Mouse (Mus musculus) neural tube, embryonic 14.5 days (tissue): ENCODE data around the gene Evi5. TPM values are rescaled to one million over a fixed set of nuclear protein-coding genes. Genes with fewer than 3 reads are reported as not detected.
A peak's percentile ranks its signal among the peaks of the same experiment; 100 is the strongest.

Source experiments
- ATAC-seq: fragments of 200-750 bp; cut with Nextera tagmentation; 2 replicates; pipeline ENCODE4 v1.8.0; 2017; ENCODE audit warnings: low read depth, mild to moderate bottlenecking, moderate TSS enrichment, moderate library complexity
- H3K27ac ChIP-seq: fragments of 300-500 bp; sonication (generic); 2 replicates; pipeline ENCODE4 v1.5.1; 2014; ENCODE audit warnings: low read depth, mild to moderate bottlenecking, control low read depth, low read length, moderate library complexity, mixed read lengths
- H3K27me3 ChIP-seq: fragments of 300-500 bp; sonication (generic); 2 replicates; pipeline ENCODE4 v1.6.1; 2014; ENCODE audit warnings: low read length; ENCODE audit not compliant: control insufficient read depth, insufficient read depth
- H3K36me3 ChIP-seq: fragments of 300-500 bp; sonication (generic); 2 replicates; pipeline ENCODE4 v1.6.1; 2014; ENCODE audit warnings: low read length, mixed read lengths; ENCODE audit not compliant: control insufficient read depth, insufficient read depth
- H3K4me1 ChIP-seq: fragments of 300-500 bp; sonication (generic); 2 replicates; pipeline ENCODE4 v1.6.1; 2014; ENCODE audit warnings: low read length; ENCODE audit not compliant: control insufficient read depth, insufficient read depth
- H3K4me2 ChIP-seq: fragments of 300-500 bp; sonication (generic); 2 replicates; pipeline ENCODE4 v1.6.1; 2014; ENCODE audit warnings: mild to moderate bottlenecking, low read depth, low read length, control low read depth
- H3K4me3 ChIP-seq: fragments of 300-500 bp; sonication (generic); 2 replicates; pipeline ENCODE4 v1.5.1; 2014; ENCODE audit warnings: low read depth, low read length, control low read depth, mixed read lengths
- H3K9ac ChIP-seq: fragments of 300-500 bp; sonication (generic); replicated peaks from 2 replicates; pipeline ENCODE4 v1.6.1; 2014; ENCODE audit warnings: low read depth, mild to moderate bottlenecking, control low read depth, low read length, mixed read lengths
- H3K9me3 ChIP-seq: fragments of 300-500 bp; sonication (generic); 2 replicates; pipeline ENCODE4 v1.6.1; 2016; ENCODE audit warnings: low read length; ENCODE audit not compliant: control insufficient read depth
- WGBS: fragments of 180-500 bp; shearing (Covaris S2); extraction: QIAGEN DNeasy Blood & Tissue Kit; methylation state at CpG from one replicate; pipeline ENCODE4 v1.1.7; 2014; 5-methylcytosine and 5-hydroxymethylcytosine counted together
- polyA plus RNA-seq: library from polyadenylated mRNA; unstranded; fragments of >200 nt; fragmentation: Nextera tagmentation; extraction: Ambion mirVana; gene quantifications from 2 replicates; pipeline ENCODE4 v1.2.1, GENCODE M21; 2014

Evi5 gene
- polyA plus RNA-seq, 1 experiment from 2014 or later: 59.9 TPM

DNA sequence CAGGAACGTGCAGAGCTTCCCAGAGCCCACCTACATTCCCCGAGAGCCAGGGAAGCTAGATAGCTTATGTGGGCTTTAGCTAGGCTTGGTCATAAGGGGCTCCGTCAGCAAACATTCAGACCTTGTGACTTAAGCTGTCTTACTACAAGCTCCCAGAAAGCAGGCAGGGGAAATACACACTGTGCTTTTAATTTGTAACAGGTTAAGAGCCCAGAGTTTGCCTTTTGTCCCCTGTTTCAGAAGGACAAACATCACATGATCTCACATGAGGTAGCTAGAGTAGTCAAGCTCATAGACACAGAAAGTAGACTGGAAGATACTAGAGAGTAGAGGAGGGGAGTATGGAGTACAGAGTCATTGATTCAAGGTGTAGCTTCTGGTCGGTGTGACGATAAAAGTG is 5.8 kb upstream of the Evi5 start:
- Histone ChIP-seq H3K9me3 (no peaks in the 10 kb centered on the region), H3K4me1 (no peaks in the 10 kb centered on the region), H3K9ac (no peak overlapping the region), H3K27me3 (no peaks in the 10 kb centered on the region), H3K27ac (no peak overlapping the region), H3K36me3 (no peaks in the 10 kb centered on the region), H3K4me3 (no peak overlapping the region), H3K4me2 (no peak overlapping the region)
- 84% methylated on average over 5 of the region's 5 CpGs for WGBS
- ATAC-seq: no peak

DNA sequence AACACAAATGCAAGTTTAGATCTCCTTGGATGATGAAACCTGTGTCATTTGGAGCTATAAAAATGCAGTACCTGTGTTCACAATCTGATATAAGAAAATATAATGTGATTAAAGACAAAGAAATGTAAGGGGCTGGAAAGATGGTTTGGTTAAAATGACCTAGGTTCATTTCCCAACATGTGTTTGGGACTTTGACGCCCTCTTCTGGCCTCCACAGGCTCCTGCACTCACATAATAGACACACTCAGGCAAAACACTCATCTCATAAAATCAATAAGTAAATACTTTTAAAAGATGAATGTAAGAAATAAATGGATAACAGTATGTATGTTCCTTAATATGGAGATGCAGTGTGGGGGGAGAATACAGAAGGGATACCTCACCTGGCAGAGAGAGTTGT is 2.1 kb upstream of the Evi5 start:
- ATAC-seq: no peak

DNA sequence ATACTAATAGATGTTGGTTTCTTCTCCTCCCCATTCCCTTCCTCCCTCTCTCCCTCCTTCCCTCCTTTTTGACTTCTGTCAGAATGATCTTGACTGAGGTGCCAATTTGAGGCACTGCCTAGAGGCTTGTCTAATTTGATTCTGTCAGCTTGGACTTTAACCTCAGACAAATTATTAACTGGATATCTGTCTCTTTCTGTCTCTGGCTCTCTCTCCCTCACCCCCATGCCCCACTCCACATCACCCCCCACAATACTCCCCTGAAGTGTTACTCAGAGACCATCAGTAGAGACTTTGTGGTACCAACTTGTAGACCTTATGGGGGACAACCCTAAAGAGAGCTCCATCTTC is 329 bp upstream of the Evi5 start:
- no peak overlapping the region for H3K4me3 ChIP-seq
- no peaks in the 10 kb centered on the region for H3K36me3 ChIP-seq
- no peaks in the 10 kb centered on the region for H3K27me3 ChIP-seq
- H3K4me2 ChIP-seq: no peak overlapping the region
- ATAC-seq: no peak
- H3K9me3 ChIP-seq: no peaks in the 10 kb centered on the region
- H3K4me1 ChIP-seq: no peaks in the 10 kb centered on the region
- no peak overlapping the region for H3K27ac ChIP-seq
- H3K9ac ChIP-seq: no peak overlapping the region

More for the DNA sequence above, 2.1 kb upstream of the Evi5 start:
- 79% methylated on average over 1 of the region's 1 CpGs for WGBS
- Histone ChIP-seq H3K9ac (no peak overlapping the region), H3K36me3 (no peaks in the 10 kb centered on the region), H3K9me3 (no peaks in the 10 kb centered on the region), H3K4me2 (no peak overlapping the region), H3K4me1 (no peaks in the 10 kb centered on the region), H3K27me3 (no peaks in the 10 kb centered on the region), H3K27ac (no peak overlapping the region), H3K4me3 (no peak overlapping the region)

DNA sequence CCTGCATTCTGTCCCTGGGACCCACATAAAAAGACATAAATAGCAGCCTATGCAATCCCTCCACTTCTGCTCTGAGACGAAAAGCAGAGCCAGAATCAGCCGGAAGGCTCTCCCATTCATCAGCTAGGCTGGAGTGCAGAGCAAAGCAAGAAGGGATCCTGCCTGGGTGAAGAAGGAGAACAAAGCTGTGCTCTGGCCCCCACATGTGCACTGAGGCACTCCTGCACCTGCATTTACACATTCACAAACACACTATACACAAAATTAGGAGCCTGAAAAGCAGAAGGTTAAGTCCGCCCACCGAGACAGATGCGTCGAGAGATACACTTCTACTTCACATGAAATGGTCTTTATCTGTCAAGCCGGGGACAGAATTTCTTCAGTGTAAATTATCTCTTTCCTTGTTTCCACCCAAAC is 1.0 kb downstream of the Evi5 start:
- Histone ChIP-seq H3K4me1 (no peaks in the 10 kb centered on the region), H3K4me3 (no peak overlapping the region), H3K27me3 (no peaks in the 10 kb centered on the region), H3K27ac (no peak overlapping the region), H3K9ac (no peak overlapping the region), H3K4me2 (no peak overlapping the region), H3K9me3 (no peaks in the 10 kb centered on the region), H3K36me3 (no peaks in the 10 kb centered on the region)
- WGBS: 74% methylated on average over 7 of the region's 7 CpGs
- ATAC-seq: no peak

DNA sequence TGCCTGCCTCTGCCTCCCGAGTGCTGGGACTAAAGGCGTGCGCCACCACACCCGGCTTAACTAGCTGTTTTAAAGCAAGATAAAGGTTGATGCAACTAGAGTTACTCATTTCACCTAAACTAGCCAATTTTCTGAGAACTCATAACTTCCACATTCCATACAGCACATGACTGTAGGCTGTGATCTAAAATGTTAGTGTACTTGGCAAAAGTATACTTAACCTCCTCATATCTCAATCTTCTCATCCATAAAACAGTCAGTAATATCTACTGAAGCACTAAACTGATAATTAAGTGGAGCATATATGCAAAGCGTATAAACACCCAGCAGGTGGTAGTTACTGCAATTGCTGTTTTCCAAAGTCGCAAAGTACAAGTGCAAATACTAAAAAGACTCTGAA is 1.6 kb downstream of the Evi5 start:
- Histone ChIP-seq H3K9ac (no peak overlapping the region), H3K27me3 (no peaks in the 10 kb centered on the region), H3K4me1 (no peaks in the 10 kb centered on the region), H3K4me2 (no peak overlapping the region), H3K4me3 (no peak overlapping the region), H3K27ac (no peak overlapping the region), H3K9me3 (no peaks in the 10 kb centered on the region), H3K36me3 (no peaks in the 10 kb centered on the region)
- WGBS: 91% methylated on average over 6 of the region's 6 CpGs
- no peak for ATAC-seq

DNA sequence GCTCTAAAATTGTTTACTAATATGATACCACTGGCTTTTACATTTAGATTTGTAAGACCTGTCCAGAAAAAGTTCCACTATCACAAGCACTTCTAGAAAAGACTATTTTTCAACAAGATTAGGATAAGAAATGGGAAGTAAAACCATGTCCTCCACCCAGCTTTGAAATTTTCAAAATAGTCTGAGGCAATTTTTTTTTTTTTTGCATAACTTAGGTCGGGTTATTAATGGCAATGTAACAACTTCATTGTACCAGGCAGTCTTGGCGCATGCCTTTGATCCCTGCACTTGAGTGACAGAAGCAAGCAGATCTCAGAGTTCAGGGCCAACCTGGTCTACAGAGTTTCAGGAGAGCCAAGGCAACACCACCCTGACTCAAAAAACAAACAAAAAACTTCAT is 5.2 kb downstream of the Evi5 start:
- WGBS: 71% methylated on average over 2 of the region's 2 CpGs
- H3K4me3 ChIP-seq: no peak overlapping the region; the same call in 1 of the 2 replicates
- H3K4me2 ChIP-seq: no peak overlapping the region

DNA sequence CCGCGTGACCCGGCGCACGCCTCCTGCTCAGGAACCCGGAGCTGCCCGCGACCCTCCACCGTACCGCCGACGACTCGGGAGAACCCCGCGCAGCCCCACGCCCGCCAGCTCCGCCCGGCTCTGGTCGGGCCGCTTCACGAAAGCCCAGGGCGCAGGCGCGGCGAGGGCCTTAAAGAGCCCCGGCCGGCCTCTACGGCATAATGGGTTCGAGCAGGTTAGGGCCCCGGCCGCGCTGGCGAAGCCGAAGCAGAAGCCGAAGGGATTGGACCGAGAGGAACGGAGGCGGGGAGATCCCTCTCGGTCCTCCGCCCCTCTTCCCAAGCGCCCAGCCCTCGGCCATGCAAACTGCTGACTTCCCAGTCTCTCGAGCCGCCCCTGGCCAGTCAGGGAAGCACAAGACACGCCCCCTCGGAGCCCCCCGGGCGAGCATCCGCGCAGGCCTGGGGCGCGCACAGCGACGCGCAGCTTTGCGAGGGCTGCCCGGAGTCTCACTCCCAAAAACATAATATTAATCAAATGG is 5.9 kb downstream of the Evi5 start:
- ATAC-seq: peak; percentile 99
- Histone ChIP-seq H3K4me2 (peak overlapping the region; percentile 50), H3K27ac (peak overlapping the region; percentile 88), H3K4me3 (peak overlapping the region; percentile 92), H3K27me3 (no peaks in the 10 kb centered on the region), H3K4me1 (peaks cover 2% of the 10 kb centered on the region; the same call in 1 of the 2 replicates), H3K36me3 (no peaks in the 10 kb centered on the region), H3K9ac (peak overlapping the region; percentile 80), H3K9me3 (no peaks in the 10 kb centered on the region)
- WGBS: under 1% methylated on average over 58 of the region's 58 CpGs

More for the DNA sequence above, 5.2 kb downstream of the Evi5 start:
- H3K4me1 ChIP-seq: peaks cover 2% of the 10 kb centered on the region; the same call in 1 of the 2 replicates
- H3K27ac ChIP-seq: no peak overlapping the region
- no peak for ATAC-seq
- H3K36me3 ChIP-seq: no peaks in the 10 kb centered on the region
- H3K9me3 ChIP-seq: no peaks in the 10 kb centered on the region
- H3K27me3 ChIP-seq: no peaks in the 10 kb centered on the region
- H3K9ac ChIP-seq: no peak overlapping the region

DNA sequence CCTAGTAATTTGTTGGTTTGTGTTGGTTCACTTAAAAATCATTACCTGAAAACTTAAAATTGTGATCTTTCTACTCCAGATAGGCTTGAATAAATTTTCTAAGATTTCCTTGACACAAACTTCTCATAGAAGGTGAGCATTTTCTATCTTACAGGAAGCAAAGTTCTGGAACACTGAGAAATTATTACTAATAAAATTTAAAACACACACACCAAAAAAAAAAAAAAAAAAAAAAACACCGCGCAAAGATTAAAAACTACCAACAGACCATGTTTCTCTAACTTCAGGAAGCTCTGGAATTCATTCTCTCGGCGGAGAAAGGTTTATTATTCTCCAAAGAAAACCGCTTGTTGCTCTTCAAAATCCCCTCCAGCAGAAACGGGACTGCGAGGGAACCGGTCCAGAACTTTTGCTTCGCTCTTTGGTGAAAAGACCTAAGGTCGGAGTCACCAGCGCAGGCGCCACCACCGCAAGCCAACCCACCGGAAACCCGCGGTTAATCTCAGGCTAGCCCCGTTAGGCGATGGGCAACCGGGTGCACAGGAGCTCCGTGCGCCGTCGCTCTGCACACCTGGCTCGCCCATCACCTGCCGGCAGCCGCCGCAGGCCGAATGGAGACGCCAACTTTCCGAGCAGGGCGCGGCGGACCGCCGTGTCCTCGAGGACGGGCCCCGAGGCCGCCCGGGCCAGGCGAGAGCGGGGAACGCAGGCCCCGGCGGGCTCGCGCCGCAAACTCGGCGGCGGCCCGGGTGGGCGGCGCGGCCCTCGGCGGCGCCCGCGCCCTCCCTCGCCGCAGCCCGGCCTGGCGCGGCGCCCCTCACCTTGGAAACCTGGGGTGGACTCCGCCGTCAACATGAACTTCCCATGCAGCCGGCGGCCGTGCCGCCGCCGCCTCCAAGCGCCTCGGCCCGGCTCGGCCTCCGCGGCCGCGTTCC is 6.7 kb downstream of the Evi5 start:
- Histone ChIP-seq H3K4me3 (peak overlapping the region; percentile 92), H3K9me3 (no peaks in the 10 kb centered on the region), H3K9ac (peak overlapping the region; percentile 80), H3K27me3 (no peaks in the 10 kb centered on the region), H3K36me3 (no peaks in the 10 kb centered on the region), H3K27ac (peak overlapping the region; percentile 88), H3K4me2 (peak overlapping the region; percentile 50), H3K4me1 (peaks cover 2% of the 10 kb centered on the region; the same call in 1 of the 2 replicates)
- under 1% methylated on average over 55 of the region's 82 CpGs for WGBS
- ATAC-seq: peak; percentile 77
